Mouse (Mus musculus) heart, embryonic 14.5 days (tissue): ENCODE data around the gene Sdr9c7. TPM values are rescaled to one million over a fixed set of nuclear protein-coding genes. Genes with fewer than 3 reads are reported as not detected.

ENCODE experiments used
- polyA plus RNA-seq: library from polyadenylated mRNA; unstranded; fragments of >200 nt; fragmentation: Nextera tagmentation; extraction: Ambion mirVana; gene quantifications from 2 replicates; pipeline ENCODE4 v1.2.1, GENCODE M21; 2014

Gene Sdr9c7
- polyA plus RNA-seq, 1 experiment from 2014 or later = not detected

Other genes with a start within 250 kb of the Sdr9c7 start
- gene Nemp1, start 231.6 kb upstream of the Sdr9c7 start, polyA plus RNA-seq = 8.8 and 11.8 TPM in 2 replicates
- 6.4 and 9.0 TPM in 2 replicates for gene Nab2, start 229.9 kb upstream of the Sdr9c7 start, polyA plus RNA-seq
- gene Myo1a, start 193.3 kb upstream of the Sdr9c7 start, polyA plus RNA-seq = 0.12 TPM in 1 of 2 replicates, not detected in the other
- 1.3 TPM in 1 of 2 replicates, not detected in the other for gene Tac2, start 174.0 kb upstream of the Sdr9c7 start, polyA plus RNA-seq
- 2.3 and 2.6 TPM in 2 replicates for gene Zbtb39, start 159.0 kb upstream of the Sdr9c7 start, polyA plus RNA-seq
- gene Gpr182, start 146.8 kb upstream of the Sdr9c7 start, polyA plus RNA-seq = 6.1 and 9.3 TPM in 2 replicates
- gene Rdh1, start 138.8 kb upstream of the Sdr9c7 start, polyA plus RNA-seq = not detected in 2 replicates
- gene Rdh16f1, start 138.7 kb upstream of the Sdr9c7 start, polyA plus RNA-seq = not detected in 2 replicates
- gene Rdh9, start 122.1 kb upstream of the Sdr9c7 start, polyA plus RNA-seq = 0.09 and 0.14 TPM in 2 replicates
- gene Rdh16, start 97.4 kb upstream of the Sdr9c7 start, polyA plus RNA-seq = not detected in 2 replicates
- gene Rdh19, start 48.6 kb upstream of the Sdr9c7 start, polyA plus RNA-seq = not detected in 2 replicates
- not detected in 2 replicates for gene Rdh16f2, start 32.0 kb upstream of the Sdr9c7 start, polyA plus RNA-seq
- gene Rdh7, start 9.7 kb upstream of the Sdr9c7 start, polyA plus RNA-seq = not detected in 2 replicates
- gene Hsd17b6, start 109.1 kb downstream of the Sdr9c7 start, polyA plus RNA-seq = not detected in 2 replicates
- gene Prim1, start 116.7 kb downstream of the Sdr9c7 start, polyA plus RNA-seq = 44.8 and 44.9 TPM in 2 replicates
- gene Naca, start 137.1 kb downstream of the Sdr9c7 start, polyA plus RNA-seq = 540 and 614 TPM in 2 replicates
- 280 and 290 TPM in 2 replicates for gene Ptges3, start 160.4 kb downstream of the Sdr9c7 start, polyA plus RNA-seq
- gene Atp5b, start 184.8 kb downstream of the Sdr9c7 start, polyA plus RNA-seq = 6,412 and 6,474 TPM in 2 replicates
- 13.3 and 17.2 TPM in 2 replicates for gene Baz2a, start 193.1 kb downstream of the Sdr9c7 start, polyA plus RNA-seq